Mouse (Mus musculus) limb, embryonic 14.5 days (tissue): ENCODE data around the gene Myo5c. TPM values are rescaled to one million over a fixed set of nuclear protein-coding genes. Genes with fewer than 3 reads are reported as not detected.

Source experiments
- ATAC-seq: fragments of 200-750 bp; cut with Nextera tagmentation; 2 replicates; pipeline ENCODE4 v1.8.0; 2017; ENCODE audit warnings: low read depth, moderate number of reproducible peaks, moderate TSS enrichment; ENCODE audit not compliant: low FRiP score
- DNase-seq: peaks from one replicate; pipeline ENCODE4 v3.0.0-alpha.2; 2015; ENCODE audit warnings: low spot score
- H3K27ac ChIP-seq: fragments of 300-500 bp; sonication (generic); replicated peaks from 2 replicates; pipeline ENCODE4 v1.5.1; 2014; ENCODE audit warnings: low read depth, mild to moderate bottlenecking, low read length, moderate library complexity, mixed read lengths
- H3K27me3 ChIP-seq: fragments of 300-500 bp; sonication (generic); 2 replicates; pipeline ENCODE4 v1.6.1; 2014; ENCODE audit warnings: low read length, mixed read lengths; ENCODE audit not compliant: control insufficient read depth, insufficient read depth
- H3K36me3 ChIP-seq: fragments of 300-500 bp; sonication (generic); 2 replicates; pipeline ENCODE4 v1.6.1; 2014; ENCODE audit warnings: mild to moderate bottlenecking, low read length, moderate library complexity, mixed read lengths; ENCODE audit not compliant: control insufficient read depth, insufficient read depth
- H3K4me1 ChIP-seq: fragments of 300-500 bp; sonication (generic); 2 replicates; pipeline ENCODE4 v1.6.1; 2014; ENCODE audit warnings: antibody characterized with exemption, low read length, mixed read lengths; ENCODE audit not compliant: control insufficient read depth, insufficient read depth
- H3K4me2 ChIP-seq: fragments of 300-500 bp; sonication (generic); replicated peaks from 2 replicates; pipeline ENCODE4 v1.6.1; 2014; ENCODE audit warnings: low read depth, mild to moderate bottlenecking, low read length, moderate library complexity; ENCODE audit not compliant: severe bottlenecking
- H3K4me3 ChIP-seq: fragments of 300-500 bp; sonication (generic); replicated peaks from 2 replicates; pipeline ENCODE4 v1.5.1; 2014; ENCODE audit warnings: low read length
- H3K9ac ChIP-seq: fragments of 300-500 bp; sonication (generic); 2 replicates; pipeline ENCODE4 v1.6.1; 2014; ENCODE audit warnings: mild to moderate bottlenecking, low read depth, low read length, moderate library complexity; ENCODE audit not compliant: severe bottlenecking
- H3K9me3 ChIP-seq: fragments of 300-500 bp; sonication (generic); 2 replicates; pipeline ENCODE4 v1.6.1; 2016; ENCODE audit warnings: low read length; ENCODE audit not compliant: control insufficient read depth
- POLR2A ChIP-seq: fragments of 200-500 bp; IDR thresholded peaks from 2 replicates; pipeline ENCODE4 v1.8.0; 2012; ENCODE audit warnings: inconsistent platforms, mild to moderate bottlenecking, moderate library complexity, borderline replicate concordance; ENCODE audit not compliant: insufficient read depth, insufficient read length; ENCODE audit errors: extremely low read depth
- WGBS: fragments of 180-500 bp; shearing (Covaris S2); extraction: QIAGEN DNeasy Blood & Tissue Kit; methylation state at CpG from one replicate; pipeline ENCODE4 v1.1.7; 2014; 5-methylcytosine and 5-hydroxymethylcytosine counted together
- polyA plus RNA-seq, 2 experiments: library from polyadenylated mRNA; depleted of rRNA in 1 of 2; stranded (reverse) in 1 of 2; unstranded in 1 of 2; fragments of >200 nt; fragmentation: Nextera tagmentation in 1 of 2; extraction: Ambion mirVana in 1 of 2; gene quantifications; 2 replicates each; pipeline versions ENCODE4 v1.2.1 to v1.2.3; 2012 to 2014

Myo5c gene
- polyA plus RNA-seq, 2 experiments, result 0.15 to 0.52 TPM

GRCm38 (mm10) chr9:75221420-75222287, 10.2 kb upstream of the Myo5c start:
- TF ChIP-seq POLR2A, result no peak

GRCm38 (mm10) chr9:75232860-75233259, 1.0 kb downstream of the Myo5c start:
- no peak for TF ChIP-seq POLR2A
- ATAC-seq, result no peak

More at GRCm38 (mm10) chr9:75221420-75222287, 10.2 kb upstream of the Myo5c start:
- DNase-seq, result no peak
- H3K4me1 ChIP-seq, result no peaks in the 10 kb centered on the region
- H3K4me2 ChIP-seq, result no peak overlapping the region
- ATAC-seq, result no peak
- 65% methylated on average over 10 of the region's 10 CpGs for WGBS
- no peaks in the 10 kb centered on the region for H3K27me3 ChIP-seq
- H3K4me3 ChIP-seq, result no peak overlapping the region
- H3K9me3 ChIP-seq, result no peaks in the 10 kb centered on the region
- peaks cover 12% of the 10 kb centered on the region for H3K36me3 ChIP-seq
- H3K27ac ChIP-seq, result no peak overlapping the region
- H3K9ac ChIP-seq, result no peak overlapping the region

GRCm38 (mm10) chr9:75234271-75234741, 2.5 kb downstream of the Myo5c start:
- H3K9ac ChIP-seq, result no peak overlapping the region
- H3K27ac ChIP-seq, result no peak overlapping the region
- TF ChIP-seq POLR2A, result no peak
- H3K36me3 ChIP-seq, result no peaks in the 10 kb centered on the region
- H3K27me3 ChIP-seq, result peaks cover 31% of the 10 kb centered on the region
- H3K4me1 ChIP-seq, result peaks cover 6% of the 10 kb centered on the region; the same call in 1 of the 2 replicates
- no peak overlapping the region for H3K4me2 ChIP-seq
- no peak overlapping the region for H3K4me3 ChIP-seq
- H3K9me3 ChIP-seq, result no peaks in the 10 kb centered on the region
- WGBS, result 30% methylated on average over 7 of the region's 7 CpGs
- DNase-seq (no peak), ATAC-seq (peak; percentile 16; the same call in 1 of the 2 replicates)

More at GRCm38 (mm10) chr9:75232860-75233259, 1.0 kb downstream of the Myo5c start:
- H3K4me2 ChIP-seq, result no peak overlapping the region
- no peak overlapping the region for H3K27ac ChIP-seq
- WGBS, result 29% methylated on average over 7 of the region's 8 CpGs
- H3K4me3 ChIP-seq, result no peak overlapping the region
- no peak for DNase-seq
- H3K9ac ChIP-seq, result no peak overlapping the region
- H3K9me3 ChIP-seq, result no peaks in the 10 kb centered on the region
- H3K27me3 ChIP-seq, result peaks cover 31% of the 10 kb centered on the region
- H3K36me3 ChIP-seq, result no peaks in the 10 kb centered on the region
- H3K4me1 ChIP-seq, result peaks cover 6% of the 10 kb centered on the region; the same call in 1 of the 2 replicates

- peaks cover 6% of the 10 kb centered on the region; the same call in 1 of the 2 replicates for H3K4me1 ChIP-seq
- WGBS, result 62% methylated on average over 11 of the region's 12 CpGs
- H3K9me3 ChIP-seq, result no peaks in the 10 kb centered on the region
- peaks cover 31% of the 10 kb centered on the region for H3K27me3 ChIP-seq
- H3K9ac ChIP-seq, result no peak overlapping the region
- ATAC-seq (no peak), DNase-seq (no peak)
- H3K4me2 ChIP-seq, result no peak overlapping the region
- no peaks in the 10 kb centered on the region for H3K36me3 ChIP-seq
- H3K27ac ChIP-seq, result no peak overlapping the region
- no peak for TF ChIP-seq POLR2A
- no peak overlapping the region for H3K4me3 ChIP-seq
These were observed 3.3 kb downstream of the Myo5c start for GRCm38 (mm10) chr9:75234983-75235627.

GRCm38 (mm10) chr9:75235696-75236095, 3.9 kb downstream of the Myo5c start:
- DNase-seq, result no peak
- H3K27ac ChIP-seq, result no peak overlapping the region
- 69% methylated on average over 2 of the region's 2 CpGs for WGBS
- H3K9me3 ChIP-seq, result no peaks in the 10 kb centered on the region
- TF ChIP-seq POLR2A, result no peak
- H3K9ac ChIP-seq, result no peak overlapping the region
- H3K4me3 ChIP-seq, result no peak overlapping the region
- no peak overlapping the region for H3K4me2 ChIP-seq
- H3K4me1 ChIP-seq, result peaks cover 6% of the 10 kb centered on the region; the same call in 1 of the 2 replicates
- ATAC-seq, result no peak
- H3K27me3 ChIP-seq, result peaks cover 31% of the 10 kb centered on the region
- H3K36me3 ChIP-seq, result no peaks in the 10 kb centered on the region
